Mouse (Mus musculus): ENCODE measurements at regions not wholly inside any gene's neighbourhood (a gene's known extent, or its start where the extent isn't known, plus 50 kb on each side); places are given as distances from the start of the nearest gene placed in this dataset.

DNA sequence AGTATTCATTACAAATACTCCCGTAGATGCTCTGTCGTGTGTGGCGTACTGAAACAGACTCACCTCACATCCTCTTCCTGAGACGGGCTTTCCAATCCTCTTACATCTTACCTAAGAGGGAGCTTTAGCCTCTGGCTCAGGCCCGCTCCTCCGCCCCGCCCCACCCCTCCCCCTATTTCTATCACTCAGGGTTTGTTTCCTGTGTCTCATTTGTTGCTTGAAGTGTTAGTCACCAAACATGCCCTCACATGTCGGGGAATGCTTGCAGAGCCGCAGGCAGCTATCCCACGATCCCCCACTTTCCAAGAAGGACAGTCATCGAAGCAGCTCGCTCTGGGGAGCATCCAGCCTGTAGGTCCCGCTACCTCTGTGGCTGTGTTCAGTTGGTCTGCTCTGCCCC lies 101.6 kb upstream of the Mrps10 start:
- DNase-seq (ENCODE audit: low spot score): no peak
- no peaks in the 10 kb centered on the region for H3K4me1 ChIP-seq (ENCODE audit: insufficient read depth, low read depth, low read length)
- TF ChIP-seq TAL1 (conservative IDR thresholded peaks at IDR 0.05; ENCODE audit: low read depth, low read length) (no peak), CTCF (IDR thresholded peaks at IDR 0.05; ENCODE audit: low read depth, low read length) (no peak), POLR2AphosphoS5 (IDR thresholded peaks at IDR 0.05; ENCODE audit: insufficient replicate concordance, low read depth, low read length) (no peak), GATA2 (IDR thresholded peaks at IDR 0.05; ENCODE audit: borderline replicate concordance, low read depth, low read length) (no peak), GATA1 (IDR thresholded peaks at IDR 0.05; ENCODE audit: borderline replicate concordance, low read length) (no peak)

GRCm38 (mm10) chr17:47266335-47266734 lies 102.4 kb upstream of the Mrps10 start:
- no peaks in the 10 kb centered on the region for H3K4me1 ChIP-seq (ENCODE audit: insufficient read depth, low read depth, low read length)
- ATAC-seq (ENCODE audit: extremely low read depth, insufficient number of reproducible peaks, low FRiP score, poor library complexity, severe bottlenecking): no peak
- no peaks in the 10 kb centered on the region for H3K36me3 ChIP-seq (replicated peaks)
- H3K9me3 ChIP-seq (replicated peaks): peaks cover 5% of the 10 kb centered on the region; the same call in 1 of the 2 replicates
- no peak for DNase-seq (ENCODE audit: low spot score)
- no peaks in the 10 kb centered on the region for H3K27me3 ChIP-seq (ENCODE audit: insufficient read depth, low read length)
- TF ChIP-seq GATA1 (IDR thresholded peaks at IDR 0.05; ENCODE audit: borderline replicate concordance, low read length): no peak
- TF ChIP-seq TAL1 (conservative IDR thresholded peaks at IDR 0.05; ENCODE audit: low read depth, low read length): no peak
- TF ChIP-seq CTCF (IDR thresholded peaks at IDR 0.05; ENCODE audit: low read depth, low read length): no peak
- TF ChIP-seq POLR2AphosphoS5 (IDR thresholded peaks at IDR 0.05; ENCODE audit: insufficient replicate concordance, low read depth, low read length): no peak
- TF ChIP-seq GATA2 (IDR thresholded peaks at IDR 0.05; ENCODE audit: borderline replicate concordance, low read depth, low read length): no peak
- H3K4me3 ChIP-seq (ENCODE audit: low read depth, low read length): no peak overlapping the region

More for the DNA sequence above, 101.6 kb upstream of the Mrps10 start:
- Histone ChIP-seq H3K9me3 (replicated peaks) (peaks cover 5% of the 10 kb centered on the region; the same call in 1 of the 2 replicates), H3K4me3 (ENCODE audit: low read depth, low read length) (no peak overlapping the region), H3K27me3 (ENCODE audit: insufficient read depth, low read length) (no peaks in the 10 kb centered on the region), H3K36me3 (replicated peaks) (no peaks in the 10 kb centered on the region)
- no peak for ATAC-seq (ENCODE audit: extremely low read depth, insufficient number of reproducible peaks, low FRiP score, poor library complexity, severe bottlenecking)

GRCm38 (mm10) chr17:47262986-47263385 lies 105.7 kb upstream of the Mrps10 start:
- no peaks in the 10 kb centered on the region for H3K36me3 ChIP-seq (replicated peaks)
- no peaks in the 10 kb centered on the region; the same call in 1 of the 2 replicates for H3K27me3 ChIP-seq (ENCODE audit: insufficient read depth, low read length)
- 0 out of 2 replicates have a peak, but pooled peaks cover 3% of the 10 kb centered on the region for H3K9me3 ChIP-seq (replicated peaks)
- H3K4me1 ChIP-seq (ENCODE audit: insufficient read depth, low read depth, low read length): no peaks in the 10 kb centered on the region
- DNase-seq (ENCODE audit: low spot score) (no peak), ATAC-seq (ENCODE audit: extremely low read depth, insufficient number of reproducible peaks, low FRiP score, poor library complexity, severe bottlenecking) (no peak)
- H3K4me3 ChIP-seq (ENCODE audit: low read depth, low read length): no peak overlapping the region
- TF ChIP-seq GATA1 (IDR thresholded peaks at IDR 0.05; ENCODE audit: borderline replicate concordance, low read length): no peak
- TF ChIP-seq GATA2 (IDR thresholded peaks at IDR 0.05; ENCODE audit: borderline replicate concordance, low read depth, low read length): no peak
- no peak for TF ChIP-seq TAL1 (conservative IDR thresholded peaks at IDR 0.05; ENCODE audit: low read depth, low read length)
- no peak for TF ChIP-seq CTCF (IDR thresholded peaks at IDR 0.05; ENCODE audit: low read depth, low read length)
- TF ChIP-seq POLR2AphosphoS5 (IDR thresholded peaks at IDR 0.05; ENCODE audit: insufficient replicate concordance, low read depth, low read length): no peak

DNA sequence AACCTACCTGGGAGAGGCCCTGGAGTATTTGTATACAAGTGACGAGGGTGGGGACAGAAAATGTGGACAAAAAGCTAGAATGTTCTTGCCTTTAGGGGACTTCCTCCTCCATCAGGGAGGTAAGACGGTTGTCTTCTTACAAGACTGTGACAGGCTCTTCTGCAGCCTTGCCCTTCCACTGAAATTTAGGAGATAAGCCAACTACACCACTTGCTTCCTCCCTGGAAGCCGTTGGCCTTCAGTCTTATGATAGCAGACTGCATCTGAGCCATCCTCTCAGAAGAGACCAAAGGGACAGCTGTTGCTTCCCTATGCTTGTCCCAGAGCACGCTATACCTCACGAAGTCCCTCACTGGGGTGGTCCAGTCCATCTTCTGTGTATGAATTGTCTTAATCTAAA lies 106.5 kb upstream of the Mrps10 start:
- DNase-seq (ENCODE audit: low spot score) (no peak), ATAC-seq (ENCODE audit: extremely low read depth, insufficient number of reproducible peaks, low FRiP score, poor library complexity, severe bottlenecking) (no peak)
- TF ChIP-seq CTCF (IDR thresholded peaks at IDR 0.05; ENCODE audit: low read depth, low read length) (no peak), GATA2 (IDR thresholded peaks at IDR 0.05; ENCODE audit: borderline replicate concordance, low read depth, low read length) (no peak), GATA1 (IDR thresholded peaks at IDR 0.05; ENCODE audit: borderline replicate concordance, low read length) (no peak), POLR2AphosphoS5 (IDR thresholded peaks at IDR 0.05; ENCODE audit: insufficient replicate concordance, low read depth, low read length) (no peak), TAL1 (conservative IDR thresholded peaks at IDR 0.05; ENCODE audit: low read depth, low read length) (no peak)
- Histone ChIP-seq H3K4me1 (ENCODE audit: insufficient read depth, low read depth, low read length) (no peaks in the 10 kb centered on the region), H3K36me3 (replicated peaks) (no peaks in the 10 kb centered on the region), H3K9me3 (replicated peaks) (0 out of 2 replicates have a peak, but pooled peaks cover 3% of the 10 kb centered on the region), H3K4me3 (ENCODE audit: low read depth, low read length) (no peak overlapping the region), H3K27me3 (ENCODE audit: insufficient read depth, low read length) (no peaks in the 10 kb centered on the region; the same call in 1 of the 2 replicates)

GRCm38 (mm10) chr17:47260976-47261375 lies 107.7 kb upstream of the Mrps10 start:
- Histone ChIP-seq H3K4me3 (ENCODE audit: low read depth, low read length) (no peak overlapping the region), H3K36me3 (replicated peaks) (no peaks in the 10 kb centered on the region), H3K4me1 (ENCODE audit: insufficient read depth, low read depth, low read length) (no peaks in the 10 kb centered on the region), H3K9me3 (replicated peaks) (0 out of 2 replicates have a peak, but pooled peaks cover 3% of the 10 kb centered on the region), H3K27me3 (ENCODE audit: insufficient read depth, low read length) (no peaks in the 10 kb centered on the region; the same call in 1 of the 2 replicates)
- no peak for TF ChIP-seq GATA2 (IDR thresholded peaks at IDR 0.05; ENCODE audit: borderline replicate concordance, low read depth, low read length)
- TF ChIP-seq GATA1 (IDR thresholded peaks at IDR 0.05; ENCODE audit: borderline replicate concordance, low read length): no peak
- TF ChIP-seq POLR2AphosphoS5 (IDR thresholded peaks at IDR 0.05; ENCODE audit: insufficient replicate concordance, low read depth, low read length): no peak
- no peak for TF ChIP-seq TAL1 (conservative IDR thresholded peaks at IDR 0.05; ENCODE audit: low read depth, low read length)
- no peak for TF ChIP-seq CTCF (IDR thresholded peaks at IDR 0.05; ENCODE audit: low read depth, low read length)
- DNase-seq (ENCODE audit: low spot score) (no peak), ATAC-seq (ENCODE audit: extremely low read depth, insufficient number of reproducible peaks, low FRiP score, poor library complexity, severe bottlenecking) (no peak)

GRCm38 (mm10) chr17:47258296-47258695 lies 110.4 kb upstream of the Mrps10 start:
- 0 out of 2 replicates have a peak, but pooled peaks cover 3% of the 10 kb centered on the region for H3K9me3 ChIP-seq (replicated peaks)
- peaks cover 3% of the 10 kb centered on the region; the same call in 1 of the 2 replicates for H3K27me3 ChIP-seq (ENCODE audit: insufficient read depth, low read length)
- DNase-seq (ENCODE audit: low spot score) (no peak), ATAC-seq (ENCODE audit: extremely low read depth, insufficient number of reproducible peaks, low FRiP score, poor library complexity, severe bottlenecking) (no peak)
- H3K4me1 ChIP-seq (ENCODE audit: insufficient read depth, low read depth, low read length): no peaks in the 10 kb centered on the region
- no peaks in the 10 kb centered on the region for H3K36me3 ChIP-seq (replicated peaks)
- no peak for TF ChIP-seq TAL1 (conservative IDR thresholded peaks at IDR 0.05; ENCODE audit: low read depth, low read length)
- TF ChIP-seq GATA1 (IDR thresholded peaks at IDR 0.05; ENCODE audit: borderline replicate concordance, low read length): no peak
- TF ChIP-seq POLR2AphosphoS5 (IDR thresholded peaks at IDR 0.05; ENCODE audit: insufficient replicate concordance, low read depth, low read length): no peak
- TF ChIP-seq CTCF (IDR thresholded peaks at IDR 0.05; ENCODE audit: low read depth, low read length): no peak
- no peak for TF ChIP-seq GATA2 (IDR thresholded peaks at IDR 0.05; ENCODE audit: borderline replicate concordance, low read depth, low read length)
- no peak overlapping the region for H3K4me3 ChIP-seq (ENCODE audit: low read depth, low read length)
